Mouse (Mus musculus) adipocyte (in vitro differentiated cells): ENCODE measurements around the gene Prr29.

ENCODE experiments used
- DNase-seq: peaks from one replicate; pipeline ENCODE4 v3.0.0-alpha.2; 2016; ENCODE audit warnings: low spot score

Gene Prr29

DNA sequence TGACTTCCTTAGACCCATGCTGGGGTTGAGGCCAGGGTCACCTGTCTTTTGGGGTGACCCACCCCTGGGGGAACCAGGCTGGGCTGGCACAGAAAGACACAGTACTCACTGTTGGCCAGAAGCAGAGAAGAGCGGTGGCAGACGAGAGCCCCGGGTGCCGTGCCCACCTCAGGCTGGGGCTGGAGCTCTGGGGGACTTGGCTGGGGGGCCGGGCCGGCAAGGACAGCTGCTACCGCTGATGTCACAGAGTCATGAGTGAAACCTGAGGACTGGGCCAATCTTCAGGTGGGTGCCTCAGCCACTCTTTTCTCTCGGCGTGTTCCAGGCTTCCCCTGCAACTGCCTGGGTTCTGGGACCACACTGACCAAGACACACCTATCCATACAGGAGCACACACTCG is at the start of gene Prr29:
Prr29 (plus strand) TSS at position 107 of the 400 bp plus-strand sequence.
- no peak for DNase-seq

GRCm38 (mm10) chr11:106316416-106316815 is 48.9 kb upstream of the Prr29 start:
- peak; percentile 36 for DNase-seq

- DNase-seq, result peak; percentile 37
These were observed 47.5 kb upstream of the Prr29 start for GRCm38 (mm10) chr11:106317801-106318200.

- DNase-seq, result peak; percentile 54
These were observed 46.6 kb upstream of the Prr29 start for GRCm38 (mm10) chr11:106318406-106319366.

DNA sequence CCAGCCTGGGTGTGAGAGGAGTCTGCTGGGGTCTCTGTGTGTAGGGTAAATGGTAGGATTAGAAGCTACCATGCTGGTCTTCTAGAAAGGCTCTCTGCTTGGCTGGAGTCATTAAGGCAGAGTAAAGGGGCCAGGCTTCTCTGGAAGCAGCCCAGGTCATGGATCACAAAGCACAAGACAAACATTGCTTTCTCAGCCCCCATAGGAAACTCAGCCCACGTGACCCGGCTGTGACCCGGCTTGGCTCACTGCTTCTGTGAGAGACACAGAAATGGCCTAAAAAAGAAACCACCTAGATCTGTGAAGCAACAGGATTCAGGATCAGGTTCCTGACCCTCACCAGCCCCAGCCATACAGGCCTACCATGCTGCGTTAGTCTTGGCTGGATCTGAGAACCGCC is 40.4 kb upstream of the Prr29 start:
- DNase-seq, result no peak

GRCm38 (mm10) chr11:106325566-106326206 is 39.6 kb upstream of the Prr29 start:
- DNase-seq, result peak; percentile 74

- no peak for DNase-seq
These were observed 38.8 kb upstream of the Prr29 start for GRCm38 (mm10) chr11:106326475-106326874.

GRCm38 (mm10) chr11:106328521-106328920 is 36.8 kb upstream of the Prr29 start:
- DNase-seq, result no peak

DNA sequence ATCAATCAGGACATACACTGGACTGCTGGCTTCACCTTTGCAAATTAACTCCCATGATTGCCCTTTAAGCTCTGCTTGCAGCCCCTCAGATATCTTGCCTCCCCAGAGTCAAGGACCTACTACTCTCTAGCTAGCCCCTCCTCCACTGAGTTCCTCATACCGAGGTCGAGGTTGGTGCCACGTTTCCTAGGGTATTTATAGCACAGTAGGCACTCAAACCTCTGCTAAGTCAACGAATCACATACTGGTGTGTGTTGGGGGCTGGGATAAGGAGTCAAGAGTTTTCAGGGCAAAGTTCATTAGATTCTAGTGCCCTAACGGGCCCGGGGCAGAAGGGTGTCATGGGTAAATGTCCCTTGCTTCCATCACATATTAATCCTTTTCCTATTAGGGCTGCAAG is 36.1 kb upstream of the Prr29 start:
- DNase-seq, result no peak

- DNase-seq, result peak; percentile 61
These were observed 35.6 kb upstream of the Prr29 start for GRCm38 (mm10) chr11:106329682-106330081.

DNA sequence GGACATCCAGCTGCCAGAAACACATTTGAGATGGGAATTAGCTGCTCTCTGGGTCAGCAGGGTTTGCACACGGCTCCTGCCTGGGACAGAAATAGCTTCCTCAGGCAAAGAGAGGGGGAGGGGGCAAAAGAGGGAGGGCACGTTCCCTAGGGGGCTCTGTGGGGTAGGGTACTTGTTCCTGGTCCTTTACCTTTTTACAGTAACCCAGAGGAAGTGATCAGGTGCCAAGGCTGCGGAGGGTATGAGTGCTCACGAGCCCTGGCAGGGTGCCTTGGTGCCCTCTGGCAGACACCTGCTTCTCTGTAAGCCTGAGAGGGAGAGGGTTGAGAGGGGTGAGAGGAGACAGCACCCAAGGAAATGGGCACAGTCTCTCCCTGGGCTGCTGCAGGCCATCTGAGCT is 32.8 kb upstream of the Prr29 start:
- DNase-seq, result no peak

DNA sequence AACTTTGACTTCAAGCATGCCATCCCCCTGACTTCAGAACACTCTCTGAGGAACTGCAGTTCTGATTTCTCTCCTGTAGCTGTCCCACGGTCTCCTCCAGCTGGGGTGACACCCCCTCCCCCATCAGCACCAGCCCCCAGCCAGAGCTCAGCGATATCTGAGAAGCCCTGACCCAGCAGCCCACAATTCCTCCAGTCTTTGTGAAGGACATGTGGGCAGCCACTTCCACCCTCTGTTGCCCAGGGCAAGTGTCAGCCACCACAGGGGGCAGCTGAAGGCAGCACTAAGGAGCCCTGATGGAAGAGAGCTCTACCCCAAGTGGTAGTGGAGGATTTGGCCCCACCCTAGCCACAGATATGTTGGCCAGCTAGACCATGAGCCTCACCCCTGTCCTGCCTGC is 31.2 kb upstream of the Prr29 start:
- DNase-seq, result no peak

DNA sequence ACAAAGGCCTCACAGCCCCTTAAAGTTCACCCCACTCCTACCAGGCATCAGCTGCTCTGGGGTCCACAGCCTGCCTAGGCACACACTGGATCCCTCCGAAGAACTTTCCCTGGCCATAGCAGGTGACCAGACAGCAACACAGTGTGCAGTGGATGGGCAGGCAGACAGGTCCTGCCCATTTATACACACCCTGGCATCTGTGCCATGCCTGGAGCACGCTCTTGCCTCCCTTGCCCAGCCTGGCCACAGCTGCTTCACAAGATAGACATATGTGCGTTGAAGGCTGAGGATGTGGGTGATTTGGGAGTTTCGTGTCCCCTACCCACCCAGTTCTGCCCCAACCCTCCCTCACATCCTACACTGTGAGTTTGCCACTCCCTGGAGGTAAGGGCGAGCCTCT is 27.2 kb upstream of the Prr29 start:
- DNase-seq, result no peak

DNA sequence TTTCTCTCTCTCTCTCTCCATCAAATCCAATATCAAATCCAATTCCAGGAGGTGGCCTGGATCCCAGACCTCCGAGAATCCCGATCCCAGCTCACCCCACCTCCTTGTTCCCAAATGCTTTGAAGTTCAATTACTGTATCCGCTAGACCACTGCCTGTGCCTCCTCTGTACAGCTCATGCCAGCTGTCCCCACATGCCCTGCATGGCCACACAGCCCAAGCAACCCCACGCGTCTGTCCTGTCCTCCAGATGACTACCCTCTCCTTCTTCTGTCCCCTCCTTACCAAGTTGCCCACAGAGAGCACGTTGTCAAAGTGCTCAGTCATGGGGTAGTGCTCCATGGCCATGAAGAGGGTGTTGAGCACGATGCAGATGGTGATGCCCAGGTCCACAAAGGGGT is 26.4 kb upstream of the Prr29 start:
- DNase-seq, result no peak

DNA sequence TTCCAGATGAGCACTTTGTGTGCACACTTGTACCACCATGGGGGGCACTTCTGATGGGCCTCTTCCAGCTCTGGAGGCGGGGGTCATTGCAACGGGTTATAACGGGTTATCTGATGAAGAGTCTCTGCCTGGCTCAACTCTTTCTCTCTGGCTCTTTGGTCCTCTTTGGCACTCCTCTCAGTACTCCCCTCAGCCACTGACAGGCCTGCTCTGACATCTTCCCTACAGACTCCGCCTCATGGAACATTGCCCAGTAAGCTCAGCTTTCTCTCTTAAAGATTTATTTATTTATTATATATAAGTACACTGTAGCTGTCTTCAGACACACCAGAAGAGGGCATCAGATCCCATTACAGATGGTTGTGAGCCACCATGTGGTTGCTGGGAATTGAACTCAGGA is 25.9 kb upstream of the Prr29 start:
- DNase-seq, result peak; percentile 28

- DNase-seq, result no peak
These were observed 24.2 kb upstream of the Prr29 start for GRCm38 (mm10) chr11:106340990-106341520.

- DNase-seq, result no peak
These were observed 20.4 kb upstream of the Prr29 start for GRCm38 (mm10) chr11:106344910-106345309.

- DNase-seq, result no peak
These were observed 15.5 kb upstream of the Prr29 start for GRCm38 (mm10) chr11:106349772-106350171.

DNA sequence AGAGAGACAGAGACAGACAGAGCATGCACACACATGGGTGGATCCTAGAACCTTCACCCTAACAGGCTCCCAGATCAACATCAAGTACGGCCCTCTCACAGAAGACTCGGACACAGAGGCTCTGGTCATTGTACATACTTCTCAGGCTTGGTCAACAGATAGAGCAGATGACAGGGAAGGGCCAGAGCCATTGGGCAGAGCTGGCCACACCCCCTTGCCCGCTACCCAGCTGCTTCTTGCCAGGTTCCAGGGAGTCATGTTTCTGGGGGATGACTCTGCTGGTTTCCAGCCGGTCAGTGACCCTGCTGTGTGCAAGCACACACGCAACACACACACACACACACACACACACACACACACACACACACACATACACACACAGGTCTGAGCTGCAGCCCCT is 14.4 kb upstream of the Prr29 start:
- no peak for DNase-seq

DNA sequence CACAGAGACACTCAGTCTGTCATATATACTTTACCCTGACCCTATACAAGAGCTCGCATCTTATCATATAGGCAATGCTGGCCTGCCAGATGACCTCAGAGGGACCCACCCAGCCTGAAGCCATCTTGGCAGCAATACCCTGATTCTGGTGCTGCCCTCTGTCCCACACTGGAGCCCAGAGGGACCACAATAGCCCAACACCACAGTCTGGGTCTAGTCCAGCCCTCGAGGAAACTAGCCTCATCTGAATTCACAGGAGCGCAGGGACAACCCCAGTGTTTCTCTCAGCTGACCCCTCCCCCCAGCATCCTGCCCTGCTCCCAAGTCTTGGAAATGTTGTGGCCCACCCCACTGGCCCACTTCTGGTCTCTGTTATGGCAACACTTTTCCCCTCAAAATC is 14.0 kb upstream of the Prr29 start:
- no peak for DNase-seq

DNA sequence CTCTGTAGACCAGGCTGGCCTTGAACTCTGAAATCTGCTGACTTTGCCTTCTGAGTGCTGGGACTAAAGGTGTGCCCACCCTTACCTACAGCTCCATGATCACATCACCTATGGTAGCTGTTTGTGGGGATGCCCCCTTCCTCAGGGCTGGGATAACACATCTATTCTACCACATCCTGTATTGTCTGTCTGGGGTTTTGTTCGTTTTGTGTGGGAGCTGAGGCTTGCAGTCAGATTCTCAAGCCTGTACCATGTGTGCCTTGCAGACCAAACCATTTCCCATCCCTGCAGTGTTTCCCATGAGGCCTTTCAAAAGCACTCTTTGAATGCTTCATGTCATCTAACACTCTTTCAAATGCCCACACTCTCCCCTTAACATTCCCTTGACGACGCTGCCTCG is 13.3 kb upstream of the Prr29 start:
- DNase-seq, result no peak

GRCm38 (mm10) chr11:106353188-106353587 is 12.1 kb upstream of the Prr29 start, which contains the start of gene Scn4a:
TSS of gene Scn4a (minus strand) at chr11:106353288.
- DNase-seq, result no peak

DNA sequence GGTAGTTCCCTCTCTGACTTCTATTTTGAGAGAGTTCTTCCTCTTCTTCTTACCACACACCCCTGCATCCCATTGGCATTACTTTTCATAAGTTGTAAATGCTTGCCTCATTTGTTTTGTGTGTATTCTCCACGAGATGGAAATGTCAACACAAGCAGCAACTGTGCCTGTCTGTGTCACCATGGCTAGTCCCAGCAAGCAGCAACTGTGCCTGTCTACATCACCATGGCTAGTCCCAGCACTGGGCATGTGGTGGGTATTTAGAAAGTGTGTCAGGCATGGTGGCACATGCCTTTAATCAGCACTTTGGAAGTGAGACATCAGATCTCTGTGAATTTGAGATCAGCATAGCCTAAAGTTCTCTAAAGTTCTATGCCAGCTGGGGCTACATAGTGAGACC is 11.1 kb upstream of the Prr29 start:
- no peak for DNase-seq
